Mouse (Mus musculus): ENCODE measurements at regions not wholly inside any gene's neighbourhood (a gene's known extent, or its start where the extent isn't known, plus 50 kb on each side); places are given as distances from the start of the nearest gene placed in this dataset.

DNA sequence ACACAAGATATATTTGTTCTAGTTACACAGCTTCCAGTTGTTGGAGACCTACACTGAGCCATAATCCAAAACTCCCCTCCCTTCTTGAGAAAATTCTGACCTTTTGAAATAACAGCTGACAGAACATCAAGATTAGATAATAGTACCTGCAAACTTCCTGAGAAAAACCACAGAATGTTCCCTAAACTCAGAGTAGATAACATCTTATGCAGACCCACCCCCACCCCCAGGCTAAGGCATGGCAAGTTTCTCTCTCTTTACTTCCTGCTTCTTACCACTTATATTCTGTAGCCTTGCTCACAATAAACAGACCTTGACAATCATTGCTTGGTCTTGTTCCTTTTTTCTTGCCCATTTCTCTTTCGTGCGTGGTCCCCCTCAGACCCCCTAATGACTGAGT, 145.3 kb downstream of the Vmn2r96 start:
- TF ChIP-seq CTCF (IDR thresholded peaks at IDR 0.05; ENCODE audit: extremely low read depth, insufficient read depth, insufficient read length, insufficient replicate concordance) (no peak), POLR2A (IDR thresholded peaks at IDR 0.05; ENCODE audit: low read depth, low read length) (no peak)
